Mouse (Mus musculus): ENCODE measurements at regions not wholly inside any gene's neighbourhood (a gene's known extent, or its start where the extent isn't known, plus 50 kb on each side); places are given as distances from the start of the nearest gene placed in this dataset.
"Not testable (repeated sequence)": the region's sequence is repeated elsewhere in the genome, so short reads cannot be mapped to it uniquely, and the experiment has no call there.

- no peak for DNase-seq (ENCODE audit: low spot score)
Observed at GRCm38 (mm10) chr16:73155447-73155846, 847.3 kb downstream of the Robo1 start.

- DNase-seq (ENCODE audit: low spot score), result not testable (repeated sequence)
Observed at GRCm38 (mm10) chr16:73127927-73128326, 819.8 kb downstream of the Robo1 start.

- no peak for DNase-seq (ENCODE audit: low spot score)
Observed at GRCm38 (mm10) chr16:73120568-73120967, 812.5 kb downstream of the Robo1 start.

- DNase-seq (ENCODE audit: low spot score), result no peak
Observed at GRCm38 (mm10) chr16:73117338-73117737, 809.2 kb downstream of the Robo1 start.

GRCm38 (mm10) chr16:73108021-73108452 is 799.9 kb downstream of the Robo1 start:
- no peak for DNase-seq (ENCODE audit: low spot score)

- no peak for DNase-seq (ENCODE audit: low spot score)
Observed at GRCm38 (mm10) chr16:73107608-73108007, 799.5 kb downstream of the Robo1 start.

GRCm38 (mm10) chr16:73105496-73105895 is 797.4 kb downstream of the Robo1 start:
- no peak for DNase-seq (ENCODE audit: low spot score)

GRCm38 (mm10) chr16:73100273-73100672 is 792.2 kb downstream of the Robo1 start:
- DNase-seq (ENCODE audit: low spot score), result no peak

- no peak for DNase-seq (ENCODE audit: low spot score)
Observed at GRCm38 (mm10) chr16:73098760-73099159, 790.7 kb downstream of the Robo1 start.

- no peak for DNase-seq (ENCODE audit: low spot score)
Observed at GRCm38 (mm10) chr16:73097176-73097575, 789.1 kb downstream of the Robo1 start.

GRCm38 (mm10) chr16:73096091-73097083 is 788.3 kb downstream of the Robo1 start:
- DNase-seq (ENCODE audit: low spot score), result no peak

All from yolk sac, embryonic 10.5 days (tissue).